Comparison of ENCODE assay signal across 7 mouse cellular contexts in genomic region chr17:49951491-49951855, GRCm38 (mm10).
A peak's percentile ranks its signal among the peaks of the same experiment; 100 is the strongest.
DNase-seq lines count a peak whose midpoint lies in the region; TF ChIP-seq lines count a peak whose summit lies in the region.

No protein-coding gene starts in this region.

- peaks cover 5% of the 10 kb centered on the region for H3K27me3 ChIP-seq in megakaryocyte, embryonic 14.5 days (replicated peaks)

- H3K4me1 ChIP-seq in megakaryocyte, embryonic 14.5 days = peaks cover 5% of the 10 kb centered on the region; the same call in 1 of the 2 replicates

- H3K36me3 ChIP-seq in megakaryocyte, embryonic 14.5 days (replicated peaks; ENCODE audit: low read length) = no peaks in the 10 kb centered on the region

- peak; percentile 74 for DNase-seq in adrenal gland, postnatal 25 days
- peak; percentile 93 for DNase-seq in embryo, embryonic 10.5 days (ENCODE audit: low spot score)
- peak; percentile 73 for DNase-seq in gastrocnemius, postnatal 14 days
- DNase-seq in induced T-regulatory cell, adult 2 months (ENCODE audit: low read depth) = peak; percentile 90
- DNase-seq in left cerebral cortex, adult 2 months (ENCODE audit: extremely low spot score in 1 of 2, low spot score in 2 of 2) = peak; percentile 77 to 80
- peak; percentile 61 to 65 for DNase-seq in right cerebral cortex, postnatal 36 days (ENCODE audit: low spot score in 2 of 2)

- H3K9me3 ChIP-seq in megakaryocyte, embryonic 14.5 days = no peaks in the 10 kb centered on the region

- peak overlapping the region; percentile 37 for H3K4me3 ChIP-seq in left cerebral cortex, adult 2 months
- H3K4me3 ChIP-seq in megakaryocyte, embryonic 14.5 days (replicated peaks) = peak overlapping the region; percentile 79

- intact Hi-C loops in gastrocnemius, postnatal 14 days (cut with DNase I; ENCODE audit: low total_unique reads) = loop anchor here (5.0 kb wide), 1 partner anchor 286 kb away; no protein-coding TSS in a partner anchor
- intact Hi-C loops in left cerebral cortex, adult 2 months (cut with DNase I) = loop anchor here (1.0 to 5.0 kb wide), 3 partner anchors 241 to 846 kb away; partner anchors contain the start of gene Rftn1

- peak; percentile 76 for TF ChIP-seq CTCF in left cerebral cortex, adult 2 months (IDR thresholded peaks at IDR 0.05)

- H3K27ac ChIP-seq in left cerebral cortex, adult 2 months = no peak overlapping the region
